Mouse (Mus musculus): ENCODE measurements around the gene Atp10a. TPM values are rescaled to one million over a fixed set of nuclear protein-coding genes. Genes with fewer than 3 reads are reported as not detected.

Gene Atp10a
- polyA plus RNA-seq, 1 experiment from 2014 or later = 2.2 TPM

DNA sequence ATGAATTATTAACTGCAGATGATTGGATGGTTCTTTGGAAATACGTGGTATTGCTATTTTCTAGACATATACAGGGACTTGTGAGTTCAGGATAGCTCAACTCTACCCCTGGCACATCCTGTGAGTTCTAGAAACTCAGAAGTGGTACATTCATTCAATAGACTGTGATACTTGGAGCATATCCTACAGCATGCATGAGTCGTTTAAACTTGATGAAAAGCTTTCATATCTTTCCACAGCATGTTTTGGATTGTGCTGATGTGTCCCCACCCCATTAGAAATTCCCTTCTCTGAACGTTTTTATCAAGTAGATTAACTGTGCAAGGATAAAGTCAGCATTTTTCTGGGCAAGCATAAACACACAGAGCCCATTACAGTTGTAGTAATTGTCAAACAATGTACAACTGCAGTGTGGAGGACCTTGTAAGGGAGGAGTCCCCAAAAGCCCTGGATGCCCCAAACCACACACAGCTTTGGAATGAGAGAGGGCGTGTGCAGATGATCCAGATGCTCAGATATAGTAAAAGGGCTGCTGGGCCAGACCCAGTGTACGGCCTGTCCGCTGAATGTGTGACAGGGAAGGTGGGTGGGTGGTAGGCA, 35.1 kb downstream of the Atp10a start:
- H3K4me1 ChIP-seq (replicated peaks) = peaks cover 16% of the 10 kb centered on the region
- H3K27ac ChIP-seq (ENCODE audit: poor library complexity, severe bottlenecking) = no peak overlapping the region
- no peak overlapping the region for H3K9ac ChIP-seq
- no peak overlapping the region for H3K4me2 ChIP-seq
- no peaks in the 10 kb centered on the region for H3K36me3 ChIP-seq
- H3K27me3 ChIP-seq (replicated peaks) = no peaks in the 10 kb centered on the region
- no peak overlapping the region for H3K4me3 ChIP-seq
- 67% methylated on average over 6 of the region's 6 CpGs for WGBS
- no peaks in the 10 kb centered on the region for H3K9me3 ChIP-seq (replicated peaks)
- no peak for ATAC-seq (ENCODE audit: insufficient number of reproducible peaks, low FRiP score)

DNA sequence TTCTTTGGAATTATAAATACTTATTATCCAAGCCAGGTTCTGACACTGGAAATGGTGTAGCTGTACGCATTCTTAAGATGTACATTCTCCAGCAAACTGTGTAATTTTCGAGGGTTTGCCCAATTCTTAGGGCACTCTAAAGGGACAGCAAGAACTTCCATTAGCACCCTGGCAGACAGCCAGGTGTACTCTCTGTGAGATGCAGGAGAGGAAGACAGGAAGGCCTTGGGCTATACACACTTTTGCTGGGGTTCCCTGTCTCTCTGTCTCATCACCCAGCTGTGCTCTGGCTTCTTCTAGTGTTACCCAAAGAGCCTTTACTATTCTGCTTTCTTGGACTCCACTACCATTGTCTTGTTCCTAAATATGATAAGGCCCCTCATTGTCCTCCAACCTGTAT, 36.7 kb downstream of the Atp10a start:
- no peak overlapping the region for H3K9ac ChIP-seq
- H3K4me2 ChIP-seq = no peak overlapping the region
- peaks cover 16% of the 10 kb centered on the region for H3K4me1 ChIP-seq (replicated peaks)
- H3K27ac ChIP-seq (ENCODE audit: poor library complexity, severe bottlenecking) = no peak overlapping the region
- H3K4me3 ChIP-seq = no peak overlapping the region
- no peak for ATAC-seq (ENCODE audit: insufficient number of reproducible peaks, low FRiP score)
- no peaks in the 10 kb centered on the region for H3K9me3 ChIP-seq (replicated peaks)
- no peaks in the 10 kb centered on the region for H3K27me3 ChIP-seq (replicated peaks)
- 75% methylated on average over 2 of the region's 2 CpGs for WGBS
- no peaks in the 10 kb centered on the region for H3K36me3 ChIP-seq

GRCm38 (mm10) chr7:58693342-58693741, 37.4 kb downstream of the Atp10a start:
- 57% methylated on average over 3 of the region's 3 CpGs for WGBS
- peaks cover 16% of the 10 kb centered on the region for H3K4me1 ChIP-seq (replicated peaks)
- no peaks in the 10 kb centered on the region for H3K9me3 ChIP-seq (replicated peaks)
- no peak overlapping the region for H3K9ac ChIP-seq
- no peaks in the 10 kb centered on the region for H3K36me3 ChIP-seq
- H3K27me3 ChIP-seq (replicated peaks) = no peaks in the 10 kb centered on the region
- ATAC-seq (ENCODE audit: insufficient number of reproducible peaks, low FRiP score) = no peak
- no peak overlapping the region for H3K4me3 ChIP-seq
- H3K4me2 ChIP-seq = no peak overlapping the region
- H3K27ac ChIP-seq (ENCODE audit: poor library complexity, severe bottlenecking) = no peak overlapping the region

GRCm38 (mm10) chr7:58695661-58696060, 39.7 kb downstream of the Atp10a start:
- peaks cover 13% of the 10 kb centered on the region for H3K4me1 ChIP-seq (replicated peaks)
- H3K27ac ChIP-seq (ENCODE audit: poor library complexity, severe bottlenecking) = no peak overlapping the region
- no peaks in the 10 kb centered on the region for H3K9me3 ChIP-seq (replicated peaks)
- WGBS = 86% methylated on average over 1 of the region's 1 CpGs
- no peaks in the 10 kb centered on the region for H3K27me3 ChIP-seq (replicated peaks)
- H3K4me3 ChIP-seq = no peak overlapping the region
- H3K9ac ChIP-seq = no peak overlapping the region
- no peak overlapping the region for H3K4me2 ChIP-seq
- no peaks in the 10 kb centered on the region for H3K36me3 ChIP-seq
- no peak for ATAC-seq (ENCODE audit: insufficient number of reproducible peaks, low FRiP score)

DNA sequence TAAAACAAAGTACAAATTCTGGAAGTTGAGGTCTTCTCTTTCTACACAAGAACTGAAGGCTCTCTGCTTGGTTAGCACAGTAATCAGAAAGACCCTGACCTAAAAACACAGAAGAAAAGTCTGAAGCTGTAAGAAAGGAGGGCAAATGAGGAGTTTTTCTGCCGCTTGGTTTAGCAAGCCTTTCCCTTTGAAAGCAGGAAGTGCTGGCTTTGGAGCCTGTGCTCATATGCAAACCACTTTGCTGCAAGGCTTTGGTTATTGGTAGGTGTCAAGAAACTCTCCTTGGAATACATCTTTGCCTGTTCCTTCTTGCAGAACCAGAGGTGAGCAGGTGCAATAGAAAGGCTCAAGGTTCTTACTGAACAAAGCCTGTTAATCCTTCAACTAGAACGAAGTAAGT, 41.1 kb downstream of the Atp10a start:
- Histone ChIP-seq H3K4me1 (replicated peaks) (peaks cover 13% of the 10 kb centered on the region), H3K9me3 (replicated peaks) (no peaks in the 10 kb centered on the region), H3K36me3 (no peaks in the 10 kb centered on the region), H3K27ac (ENCODE audit: poor library complexity, severe bottlenecking) (no peak overlapping the region), H3K4me2 (no peak overlapping the region), H3K27me3 (replicated peaks) (no peaks in the 10 kb centered on the region), H3K4me3 (no peak overlapping the region), H3K9ac (no peak overlapping the region)
- WGBS = 68% methylated on average over 2 of the region's 2 CpGs
- no peak for ATAC-seq (ENCODE audit: insufficient number of reproducible peaks, low FRiP score)

GRCm38 (mm10) chr7:58698738-58699442, 42.9 kb downstream of the Atp10a start:
- Histone ChIP-seq H3K4me2 (no peak overlapping the region), H3K27ac (ENCODE audit: poor library complexity, severe bottlenecking) (no peak overlapping the region), H3K9ac (no peak overlapping the region), H3K4me3 (no peak overlapping the region), H3K9me3 (replicated peaks) (no peaks in the 10 kb centered on the region), H3K27me3 (replicated peaks) (no peaks in the 10 kb centered on the region), H3K36me3 (no peaks in the 10 kb centered on the region), H3K4me1 (replicated peaks) (no peaks in the 10 kb centered on the region)
- 77% methylated on average over 7 of the region's 7 CpGs for WGBS
- ATAC-seq (ENCODE audit: insufficient number of reproducible peaks, low FRiP score) = no peak

DNA sequence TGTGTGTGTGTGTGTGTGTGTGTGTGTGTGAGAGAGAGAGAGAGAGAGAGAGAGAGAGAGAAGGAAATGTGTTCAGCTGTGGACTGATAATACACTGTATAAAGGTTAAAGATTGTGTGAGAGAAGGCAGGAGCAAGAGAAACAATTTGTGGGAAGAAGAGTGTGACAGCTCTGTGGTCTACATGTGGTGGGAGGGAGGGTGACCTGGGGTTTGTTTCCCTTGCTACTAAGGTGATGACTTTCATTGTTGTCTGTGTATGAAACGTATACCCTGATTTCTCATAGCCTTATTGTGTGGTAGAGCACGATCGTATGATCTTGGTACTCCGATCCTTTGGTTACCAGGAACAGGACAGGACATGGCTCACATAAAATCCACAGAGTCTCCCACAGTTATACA, 45.3 kb downstream of the Atp10a start:
- H3K4me3 ChIP-seq = no peak overlapping the region
- H3K27me3 ChIP-seq (replicated peaks) = no peaks in the 10 kb centered on the region
- no peak overlapping the region for H3K27ac ChIP-seq (ENCODE audit: poor library complexity, severe bottlenecking)
- no peaks in the 10 kb centered on the region for H3K4me1 ChIP-seq (replicated peaks)
- H3K36me3 ChIP-seq = no peaks in the 10 kb centered on the region
- WGBS = 91% methylated on average over 4 of the region's 4 CpGs
- no peak for ATAC-seq (ENCODE audit: insufficient number of reproducible peaks, low FRiP score)
- no peak overlapping the region for H3K4me2 ChIP-seq
- no peaks in the 10 kb centered on the region for H3K9me3 ChIP-seq (replicated peaks)
- no peak overlapping the region for H3K9ac ChIP-seq

GRCm38 (mm10) chr7:58705158-58705557, 49.2 kb downstream of the Atp10a start:
- no peak overlapping the region for H3K9ac ChIP-seq
- no peaks in the 10 kb centered on the region for H3K27me3 ChIP-seq (replicated peaks)
- no peak overlapping the region for H3K4me2 ChIP-seq
- H3K4me3 ChIP-seq = no peak overlapping the region
- H3K4me1 ChIP-seq (replicated peaks) = no peaks in the 10 kb centered on the region
- H3K9me3 ChIP-seq (replicated peaks) = no peaks in the 10 kb centered on the region
- H3K27ac ChIP-seq (ENCODE audit: poor library complexity, severe bottlenecking) = no peak overlapping the region
- WGBS = 90% methylated on average over 3 of the region's 3 CpGs
- ATAC-seq (ENCODE audit: insufficient number of reproducible peaks, low FRiP score) = no peak
- H3K36me3 ChIP-seq = no peaks in the 10 kb centered on the region

DNA sequence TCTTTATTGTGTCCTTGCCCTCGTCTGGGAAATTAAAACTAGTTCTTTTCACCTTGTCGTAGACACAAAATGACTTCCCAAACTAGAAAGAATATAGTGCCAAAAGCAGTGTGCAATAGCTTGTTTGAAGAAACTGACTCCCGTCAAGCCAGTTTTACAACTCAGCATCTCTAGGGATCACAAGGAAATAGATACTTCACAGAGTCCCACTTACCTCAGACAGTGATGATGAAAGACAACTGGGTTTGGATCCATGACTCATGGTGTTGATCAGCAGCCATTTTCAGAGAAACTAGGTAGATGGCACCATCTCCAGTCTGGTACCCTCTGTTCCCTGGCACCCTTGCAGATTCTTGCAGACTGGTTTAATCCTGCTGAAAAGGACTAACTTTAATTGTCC, 53.3 kb downstream of the Atp10a start:
- H3K9ac ChIP-seq = no peak overlapping the region

DNA sequence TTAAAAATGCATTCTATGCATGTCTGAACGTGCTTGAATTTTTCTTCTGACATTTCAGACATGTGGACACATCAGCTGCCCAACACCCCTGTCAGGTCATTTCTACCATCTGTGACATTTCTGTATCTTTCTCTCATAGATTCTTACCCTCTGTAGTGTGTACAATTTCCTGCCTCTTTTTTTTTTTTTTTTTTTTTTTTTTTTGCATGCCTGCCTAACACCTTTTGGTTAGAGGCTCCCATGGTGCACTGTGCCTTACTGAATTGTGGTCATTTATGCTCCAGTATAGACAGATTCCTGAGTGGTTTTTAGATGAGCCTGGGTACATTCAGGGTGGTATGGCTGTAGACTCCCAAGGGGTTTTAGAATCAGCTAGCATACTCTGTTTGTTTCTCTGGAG, 54.3 kb downstream of the Atp10a start:
- H3K9ac ChIP-seq = no peak overlapping the region
- no peak overlapping the region for H3K4me3 ChIP-seq
- H3K36me3 ChIP-seq = no peaks in the 10 kb centered on the region
- no peaks in the 10 kb centered on the region; the same call in 1 of the 2 replicates for H3K4me1 ChIP-seq (replicated peaks)
- WGBS = 86% methylated on average over 1 of the region's 1 CpGs
- H3K4me2 ChIP-seq = no peak overlapping the region
- no peak overlapping the region for H3K27ac ChIP-seq (ENCODE audit: poor library complexity, severe bottlenecking)
- H3K9me3 ChIP-seq (replicated peaks) = no peaks in the 10 kb centered on the region
- no peaks in the 10 kb centered on the region for H3K27me3 ChIP-seq (replicated peaks)
- ATAC-seq (ENCODE audit: insufficient number of reproducible peaks, low FRiP score) = no peak

More for the DNA sequence above, 53.3 kb downstream of the Atp10a start:
- H3K27me3 ChIP-seq (replicated peaks) = no peaks in the 10 kb centered on the region
- no peak overlapping the region for H3K27ac ChIP-seq (ENCODE audit: poor library complexity, severe bottlenecking)
- H3K4me1 ChIP-seq (replicated peaks) = no peaks in the 10 kb centered on the region
- H3K4me3 ChIP-seq = no peak overlapping the region
- no peak for ATAC-seq (ENCODE audit: insufficient number of reproducible peaks, low FRiP score)
- no peaks in the 10 kb centered on the region for H3K36me3 ChIP-seq
- 76% methylated on average over 3 of the region's 3 CpGs for WGBS
- no peaks in the 10 kb centered on the region for H3K9me3 ChIP-seq (replicated peaks)
- H3K4me2 ChIP-seq = no peak overlapping the region

DNA sequence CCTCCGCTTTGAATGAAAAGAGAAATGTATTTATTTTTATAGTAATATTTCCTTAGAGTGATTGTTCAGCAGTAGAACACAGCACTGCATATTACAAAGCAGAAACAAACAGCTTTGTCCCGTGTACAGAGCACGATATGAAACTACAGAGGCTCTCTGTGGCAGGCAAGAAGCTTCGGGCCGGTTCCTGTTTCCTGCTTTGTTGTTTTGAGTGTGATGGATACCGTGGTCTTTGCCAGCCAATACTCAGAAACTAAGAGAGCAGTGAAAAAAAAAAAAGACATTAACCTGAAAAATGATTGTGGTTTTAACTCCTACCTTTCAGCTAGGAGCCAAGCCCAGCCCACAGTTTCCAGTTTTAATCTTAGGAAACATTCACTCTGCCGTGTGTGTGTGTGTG, 55.8 kb downstream of the Atp10a start:
- H3K36me3 ChIP-seq = no peaks in the 10 kb centered on the region
- 81% methylated on average over 7 of the region's 7 CpGs for WGBS
- no peak overlapping the region for H3K4me3 ChIP-seq
- no peak overlapping the region for H3K27ac ChIP-seq (ENCODE audit: poor library complexity, severe bottlenecking)
- no peak overlapping the region for H3K9ac ChIP-seq
- H3K4me1 ChIP-seq (replicated peaks) = peaks cover 9% of the 10 kb centered on the region
- ATAC-seq (ENCODE audit: insufficient number of reproducible peaks, low FRiP score) = no peak
- H3K9me3 ChIP-seq (replicated peaks) = no peaks in the 10 kb centered on the region
- no peak overlapping the region for H3K4me2 ChIP-seq
- no peaks in the 10 kb centered on the region for H3K27me3 ChIP-seq (replicated peaks)

Measured in heart, embryonic 12.5 days (tissue).